Mouse (Mus musculus): ENCODE results near the gene Spocd1. TPM values are rescaled to one million over a fixed set of nuclear protein-coding genes. Genes with fewer than 3 reads are reported as not detected.

The Spocd1 gene
- polyA plus RNA-seq, 1 experiment from 2014 or later = not detected

GRCm38 (mm10) chr4:129915349-129915988 lies 13.6 kb upstream of the Spocd1 start:
- no peak overlapping the region for H3K4me3 ChIP-seq (ENCODE audit: low read length)
- H3K9me3 ChIP-seq (ENCODE audit: control insufficient read depth, low read length) = no peaks in the 10 kb centered on the region
- H3K4me1 ChIP-seq (replicated peaks; ENCODE audit: control insufficient read depth, insufficient read depth, low read length) = peaks cover 30% of the 10 kb centered on the region
- ATAC-seq (ENCODE audit: low read depth) = no peak
- H3K27ac ChIP-seq (ENCODE audit: low read length) = peak overlapping the region; percentile 75; the same call in 1 of the 2 replicates
- H3K9ac ChIP-seq (ENCODE audit: low read length) = no peak overlapping the region
- H3K27me3 ChIP-seq (ENCODE audit: control insufficient read depth, insufficient read depth, low read depth, low read length) = no peaks in the 10 kb centered on the region
- H3K36me3 ChIP-seq (ENCODE audit: control insufficient read depth, insufficient read depth, low read length) = no peaks in the 10 kb centered on the region
- no peak overlapping the region for H3K4me2 ChIP-seq (ENCODE audit: low read depth, low read length)
- 76% methylated on average over 7 of the region's 7 CpGs for WGBS

GRCm38 (mm10) chr4:129916159-129916558 lies 12.9 kb upstream of the Spocd1 start:
- H3K4me2 ChIP-seq (ENCODE audit: low read depth, low read length) = no peak overlapping the region
- H3K36me3 ChIP-seq (ENCODE audit: control insufficient read depth, insufficient read depth, low read length) = no peaks in the 10 kb centered on the region
- no peak overlapping the region for H3K4me3 ChIP-seq (ENCODE audit: low read length)
- H3K27ac ChIP-seq (ENCODE audit: low read length) = peak overlapping the region; percentile 75
- H3K27me3 ChIP-seq (ENCODE audit: control insufficient read depth, insufficient read depth, low read depth, low read length) = no peaks in the 10 kb centered on the region
- no peak overlapping the region for H3K9ac ChIP-seq (ENCODE audit: low read length)
- H3K4me1 ChIP-seq (replicated peaks; ENCODE audit: control insufficient read depth, insufficient read depth, low read length) = peaks cover 30% of the 10 kb centered on the region
- 16% methylated on average over 2 of the region's 2 CpGs for WGBS
- no peaks in the 10 kb centered on the region for H3K9me3 ChIP-seq (ENCODE audit: control insufficient read depth, low read length)
- ATAC-seq (ENCODE audit: low read depth) = no peak; the same call in 1 of the 2 replicates

GRCm38 (mm10) chr4:129917016-129917603 lies 11.9 kb upstream of the Spocd1 start:
- WGBS = 28% methylated on average over 8 of the region's 8 CpGs
- 0 out of 2 replicates have a peak, but pooled peaks have one; percentile 32 for ATAC-seq (ENCODE audit: low read depth)
- Histone ChIP-seq H3K27ac (ENCODE audit: low read length) (peak overlapping the region; percentile 66; the same call in 1 of the 2 replicates), H3K9ac (ENCODE audit: low read length) (no peak overlapping the region), H3K9me3 (ENCODE audit: control insufficient read depth, low read length) (no peaks in the 10 kb centered on the region), H3K4me3 (ENCODE audit: low read length) (peak overlapping the region; percentile 14; the same call in 1 of the 2 replicates), H3K36me3 (ENCODE audit: control insufficient read depth, insufficient read depth, low read length) (no peaks in the 10 kb centered on the region), H3K4me2 (ENCODE audit: low read depth, low read length) (peak overlapping the region; percentile 28), H3K4me1 (replicated peaks; ENCODE audit: control insufficient read depth, insufficient read depth, low read length) (peaks cover 30% of the 10 kb centered on the region), H3K27me3 (ENCODE audit: control insufficient read depth, insufficient read depth, low read depth, low read length) (no peaks in the 10 kb centered on the region)

- H3K4me2 ChIP-seq (ENCODE audit: low read depth, low read length) = no peak overlapping the region
- H3K4me3 ChIP-seq (ENCODE audit: low read length) = no peak overlapping the region
- ATAC-seq (ENCODE audit: low read depth) = no peak
- 78% methylated on average over 5 of the region's 5 CpGs for WGBS
- H3K4me1 ChIP-seq (replicated peaks; ENCODE audit: control insufficient read depth, insufficient read depth, low read length) = peaks cover 22% of the 10 kb centered on the region
- no peaks in the 10 kb centered on the region for H3K36me3 ChIP-seq (ENCODE audit: control insufficient read depth, insufficient read depth, low read length)
- no peaks in the 10 kb centered on the region for H3K9me3 ChIP-seq (ENCODE audit: control insufficient read depth, low read length)
- no peaks in the 10 kb centered on the region for H3K27me3 ChIP-seq (ENCODE audit: control insufficient read depth, insufficient read depth, low read depth, low read length)
- H3K27ac ChIP-seq (ENCODE audit: low read length) = no peak overlapping the region
- no peak overlapping the region for H3K9ac ChIP-seq (ENCODE audit: low read length)
Observed at GRCm38 (mm10) chr4:129918464-129918863, 10.6 kb upstream of the Spocd1 start.

- Histone ChIP-seq H3K4me3 (ENCODE audit: low read length) (no peak overlapping the region), H3K36me3 (ENCODE audit: control insufficient read depth, insufficient read depth, low read length) (no peaks in the 10 kb centered on the region), H3K9ac (ENCODE audit: low read length) (no peak overlapping the region), H3K9me3 (ENCODE audit: control insufficient read depth, low read length) (no peaks in the 10 kb centered on the region), H3K4me1 (replicated peaks; ENCODE audit: control insufficient read depth, insufficient read depth, low read length) (peaks cover 18% of the 10 kb centered on the region), H3K27me3 (ENCODE audit: control insufficient read depth, insufficient read depth, low read depth, low read length) (no peaks in the 10 kb centered on the region), H3K27ac (ENCODE audit: low read length) (no peak overlapping the region), H3K4me2 (ENCODE audit: low read depth, low read length) (no peak overlapping the region)
- 82% methylated on average over 3 of the region's 3 CpGs for WGBS
- no peak for ATAC-seq (ENCODE audit: low read depth)
Observed at GRCm38 (mm10) chr4:129918901-129919300, 10.1 kb upstream of the Spocd1 start.

GRCm38 (mm10) chr4:129920542-129921313 lies 8.3 kb upstream of the Spocd1 start:
- WGBS = 86% methylated on average over 15 of the region's 15 CpGs
- H3K27me3 ChIP-seq (ENCODE audit: control insufficient read depth, insufficient read depth, low read depth, low read length) = no peaks in the 10 kb centered on the region

GRCm38 (mm10) chr4:129921314-129921587 lies 7.8 kb upstream of the Spocd1 start:
- WGBS = 62% methylated on average over 3 of the region's 3 CpGs
- no peaks in the 10 kb centered on the region for H3K9me3 ChIP-seq (ENCODE audit: control insufficient read depth, low read length)
- no peak overlapping the region for H3K9ac ChIP-seq (ENCODE audit: low read length)
- H3K4me2 ChIP-seq (ENCODE audit: low read depth, low read length) = no peak overlapping the region
- H3K4me1 ChIP-seq (replicated peaks; ENCODE audit: control insufficient read depth, insufficient read depth, low read length) = peaks cover 7% of the 10 kb centered on the region; the same call in 1 of the 2 replicates
- H3K27me3 ChIP-seq (ENCODE audit: control insufficient read depth, insufficient read depth, low read depth, low read length) = no peaks in the 10 kb centered on the region
- no peak for ATAC-seq (ENCODE audit: low read depth)
- H3K27ac ChIP-seq (ENCODE audit: low read length) = no peak overlapping the region
- no peak overlapping the region for H3K4me3 ChIP-seq (ENCODE audit: low read length)
- no peaks in the 10 kb centered on the region for H3K36me3 ChIP-seq (ENCODE audit: control insufficient read depth, insufficient read depth, low read length)

More at GRCm38 (mm10) chr4:129920542-129921313, 8.3 kb upstream of the Spocd1 start:
- H3K4me2 ChIP-seq (ENCODE audit: low read depth, low read length) = no peak overlapping the region
- H3K27ac ChIP-seq (ENCODE audit: low read length) = no peak overlapping the region
- no peaks in the 10 kb centered on the region for H3K9me3 ChIP-seq (ENCODE audit: control insufficient read depth, low read length)
- peaks cover 10% of the 10 kb centered on the region; the same call in 1 of the 2 replicates for H3K4me1 ChIP-seq (replicated peaks; ENCODE audit: control insufficient read depth, insufficient read depth, low read length)
- no peak for ATAC-seq (ENCODE audit: low read depth)
- H3K4me3 ChIP-seq (ENCODE audit: low read length) = no peak overlapping the region
- H3K36me3 ChIP-seq (ENCODE audit: control insufficient read depth, insufficient read depth, low read length) = no peaks in the 10 kb centered on the region
- no peak overlapping the region for H3K9ac ChIP-seq (ENCODE audit: low read length)

GRCm38 (mm10) chr4:129924143-129924542 lies 4.9 kb upstream of the Spocd1 start:
- Histone ChIP-seq H3K9me3 (ENCODE audit: control insufficient read depth, low read length) (no peaks in the 10 kb centered on the region), H3K27ac (ENCODE audit: low read length) (no peak overlapping the region), H3K36me3 (ENCODE audit: control insufficient read depth, insufficient read depth, low read length) (no peaks in the 10 kb centered on the region), H3K4me2 (ENCODE audit: low read depth, low read length) (no peak overlapping the region), H3K4me3 (ENCODE audit: low read length) (no peak overlapping the region), H3K4me1 (replicated peaks; ENCODE audit: control insufficient read depth, insufficient read depth, low read length) (no peaks in the 10 kb centered on the region; the same call in 1 of the 2 replicates), H3K27me3 (ENCODE audit: control insufficient read depth, insufficient read depth, low read depth, low read length) (no peaks in the 10 kb centered on the region), H3K9ac (ENCODE audit: low read length) (no peak overlapping the region)
- ATAC-seq (ENCODE audit: low read depth) = no peak
- WGBS = 76% methylated on average over 8 of the region's 8 CpGs

- 37% methylated on average over 6 of the region's 6 CpGs for WGBS
- no peak overlapping the region for H3K9ac ChIP-seq (ENCODE audit: low read length)
- no peaks in the 10 kb centered on the region for H3K27me3 ChIP-seq (ENCODE audit: control insufficient read depth, insufficient read depth, low read depth, low read length)
- peak; percentile 17; the same call in 1 of the 2 replicates for ATAC-seq (ENCODE audit: low read depth)
- H3K4me1 ChIP-seq (replicated peaks; ENCODE audit: control insufficient read depth, insufficient read depth, low read length) = no peaks in the 10 kb centered on the region; the same call in 1 of the 2 replicates
- H3K27ac ChIP-seq (ENCODE audit: low read length) = no peak overlapping the region
- no peak overlapping the region for H3K4me3 ChIP-seq (ENCODE audit: low read length)
- H3K36me3 ChIP-seq (ENCODE audit: control insufficient read depth, insufficient read depth, low read length) = no peaks in the 10 kb centered on the region
- no peak overlapping the region for H3K4me2 ChIP-seq (ENCODE audit: low read depth, low read length)
- no peaks in the 10 kb centered on the region for H3K9me3 ChIP-seq (ENCODE audit: control insufficient read depth, low read length)
Observed at GRCm38 (mm10) chr4:129924694-129925093, 4.4 kb upstream of the Spocd1 start.
